Mouse (Mus musculus) C3H10T1/2 (cell line): ENCODE results near the gene Nat8l. TPM values are rescaled to one million over a fixed set of nuclear protein-coding genes. Genes with fewer than 3 reads are reported as not detected.

ENCODE experiments used
- polyA plus RNA-seq, 2 experiments: library from polyadenylated mRNA; unstranded; fragments of >200 nt; fragmentation: generic; extraction: Trizol; gene quantifications; one replicate each; pipeline ENCODE4 v1.2.1; 2012; ENCODE audit warnings: missing spikeins in 2 of 2

Nat8l gene
- polyA plus RNA-seq: under 1 TPM in 1 of 2 experiments, not detected in 1; 0.01 TPM

GRCm38 (mm10) chr5:33995843-33996693 is at the start of gene Nat8l:
Gene Nat8l (plus strand): TSS chr5:33995984.

GRCm38 (mm10) chr5:33983309-33984121 is 12.3 kb upstream of the Nat8l start, which contains the start of gene Gm1673:
Gene Gm1673 (plus strand): TSS chr5:33983433.

Other genes starting within 250 kb of the Nat8l start
- gene Letm1, start 213.2 kb upstream of the Nat8l start, polyA plus RNA-seq: 10 to 100 TPM; 17.4 to 20.8 TPM
- 10 to 100 TPM; 16.4 to 18.4 TPM for gene Nsd2, start 175.3 kb upstream of the Nat8l start, polyA plus RNA-seq
- gene Nelfa, start 59.6 kb upstream of the Nat8l start, polyA plus RNA-seq: 10 to 100 TPM; 12.0 to 20.6 TPM
- 100 to 1,000 TPM in 1 of 2 experiments, 10 to 100 TPM in 1; 61.9 to 152 TPM for gene Gm1673, start 12.6 kb upstream of the Nat8l start, polyA plus RNA-seq
- gene Poln, start 173.5 kb downstream of the Nat8l start, polyA plus RNA-seq: 1 to 10 TPM in 1 of 2 experiments, under 1 TPM in 1; 0.13 to 1.1 TPM
- 1 to 10 TPM in 1 of 2 experiments, under 1 TPM in 1; 0.87 to 2.6 TPM for gene Haus3, start 173.5 kb downstream of the Nat8l start, polyA plus RNA-seq
- 100 to 1,000 TPM in 1 of 2 experiments, 10 to 100 TPM in 1; 22.3 to 155 TPM for gene Mxd4, start 191.7 kb downstream of the Nat8l start, polyA plus RNA-seq